Mouse (Mus musculus) regulatory T cell (primary cell): ENCODE measurements at regions not wholly inside any gene's neighbourhood (a gene's known extent, or its start where the extent isn't known, plus 50 kb on each side); places are given as distances from the start of the nearest gene placed in this dataset.
"Not testable (repeated sequence)": the region's sequence is repeated elsewhere in the genome, so short reads cannot be mapped to it uniquely, and the experiment has no call there.

Experiments used
- in situ Hi-C: fragments of 300-600 bp; cut with MboI, MseI; formaldehyde crosslinking; loops from one replicate; pipeline ENCODE4 v1.15.1; 2025; ENCODE audit warnings: high pct_unique_total_duplicates

DNA sequence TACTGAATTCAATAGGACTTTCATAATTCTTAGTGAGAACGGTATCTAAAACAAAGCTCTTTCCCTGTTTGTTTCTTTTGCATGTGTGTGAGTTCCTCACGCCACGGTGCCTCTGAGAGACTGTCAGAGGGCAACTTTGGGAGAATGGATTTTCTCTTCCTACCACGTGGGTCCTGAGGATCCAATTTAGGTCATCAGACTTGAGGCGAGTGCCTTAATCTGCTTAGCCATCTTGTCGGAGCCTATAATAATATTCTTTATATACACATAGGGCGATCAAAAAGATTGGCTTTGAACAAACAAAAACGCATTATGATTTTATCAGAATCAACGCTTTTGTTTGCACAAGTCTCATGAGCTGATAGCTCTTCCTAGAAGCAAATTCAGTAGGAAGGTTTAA, 119.6 kb downstream of the Enc1 start:
- in situ Hi-C loops = no loop called here

GRCm38 (mm10) chr13:97358781-97359305, 117.9 kb downstream of the Enc1 start:
- in situ Hi-C loops = no loop called here

GRCm38 (mm10) chr13:97358261-97358660, 117.4 kb downstream of the Enc1 start:
- in situ Hi-C loops = no loop called here

DNA sequence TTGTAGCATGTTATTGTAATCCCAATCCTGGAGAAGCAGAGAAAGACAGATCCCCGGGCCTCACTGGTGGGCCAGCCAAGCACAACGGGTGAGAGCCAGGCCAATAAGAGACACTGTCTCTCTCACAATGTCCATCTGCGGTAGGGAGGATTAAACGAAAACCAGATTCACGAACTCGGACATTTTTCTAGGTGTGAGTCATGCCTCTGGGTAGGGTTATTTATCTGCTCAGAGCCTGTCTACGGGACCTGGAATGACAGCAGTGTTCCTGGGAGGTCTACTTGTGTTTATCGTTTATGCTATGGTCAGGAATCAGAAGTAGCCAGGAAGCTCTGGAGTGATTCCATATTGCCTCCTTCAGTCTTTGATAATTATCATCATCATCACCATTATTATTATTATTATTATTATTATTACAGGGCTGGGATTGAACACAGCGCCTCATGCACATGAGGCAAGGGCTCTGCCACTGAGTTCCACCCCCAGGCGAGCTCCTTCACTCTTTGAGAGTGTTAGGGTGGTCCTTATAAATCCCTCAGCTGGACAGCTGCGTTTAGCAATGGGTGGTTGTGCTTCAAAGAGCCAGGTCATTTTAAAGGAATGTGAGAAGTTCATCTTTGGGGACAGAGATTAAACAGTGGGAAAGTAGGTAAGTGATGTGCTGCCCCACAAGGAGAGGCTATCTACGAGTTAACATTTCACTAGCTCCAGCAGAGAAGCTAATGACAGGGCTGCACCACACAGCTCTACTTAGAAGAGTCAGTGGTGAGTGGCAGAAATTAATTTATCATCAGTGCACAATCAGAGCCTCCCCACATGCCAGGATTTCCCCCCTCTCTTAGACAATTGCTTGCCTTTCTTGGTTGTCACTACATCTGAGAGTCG, 116.3 kb downstream of the Enc1 start:
- in situ Hi-C loops = no loop called here

- in situ Hi-C loops = not testable (repeated sequence)
These were observed 114.5 kb downstream of the Enc1 start for GRCm38 (mm10) chr13:97355411-97355810.

DNA sequence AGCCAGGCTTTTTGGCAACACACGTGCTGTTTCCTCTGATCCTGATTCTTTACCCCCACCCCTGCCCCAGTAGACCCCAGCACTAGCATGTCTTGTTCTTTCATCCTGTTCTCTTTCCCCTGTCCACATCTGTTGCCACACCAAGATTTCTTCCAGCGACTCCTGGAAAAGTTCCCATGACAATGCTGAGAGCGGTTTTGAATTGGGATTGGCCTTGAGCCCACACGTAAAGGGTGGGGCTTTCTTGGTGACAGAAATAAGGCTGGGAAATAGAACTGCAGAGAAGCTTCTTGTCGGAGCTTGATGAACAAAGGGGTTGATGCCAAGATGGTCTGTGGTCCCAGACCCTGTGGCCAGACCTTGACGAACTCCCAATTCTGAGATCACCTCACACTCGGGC, 106.8 kb downstream of the Enc1 start:
- in situ Hi-C loops = no loop called here

- in situ Hi-C loops = no loop called here
These were observed 100.4 kb downstream of the Enc1 start for GRCm38 (mm10) chr13:97341218-97341889.

DNA sequence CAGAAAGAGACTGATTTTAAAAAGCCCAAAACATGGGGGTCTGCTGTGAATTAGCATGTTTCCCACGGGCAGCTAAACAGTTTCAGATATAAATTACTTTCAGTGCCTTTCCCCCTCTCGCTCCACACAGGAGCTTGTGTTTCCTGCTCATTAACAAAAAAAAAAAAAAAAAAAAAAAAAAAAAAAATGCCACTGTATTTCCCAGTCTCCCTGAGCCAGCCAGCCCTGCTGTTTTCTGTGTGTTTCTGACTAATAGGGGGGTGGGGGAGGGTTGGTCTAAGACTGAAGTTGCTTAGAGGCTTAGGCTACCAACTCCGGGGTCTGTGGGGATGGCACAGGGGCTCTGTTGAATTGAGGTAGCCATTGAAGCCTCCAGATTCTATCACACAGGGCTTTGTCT, 97.0 kb downstream of the Enc1 start:
- in situ Hi-C loops = no loop called here

GRCm38 (mm10) chr13:97337296-97337731, 96.4 kb downstream of the Enc1 start:
- in situ Hi-C loops = no loop called here

GRCm38 (mm10) chr13:97333801-97334534, 93.1 kb downstream of the Enc1 start:
- in situ Hi-C loops = no loop called here

DNA sequence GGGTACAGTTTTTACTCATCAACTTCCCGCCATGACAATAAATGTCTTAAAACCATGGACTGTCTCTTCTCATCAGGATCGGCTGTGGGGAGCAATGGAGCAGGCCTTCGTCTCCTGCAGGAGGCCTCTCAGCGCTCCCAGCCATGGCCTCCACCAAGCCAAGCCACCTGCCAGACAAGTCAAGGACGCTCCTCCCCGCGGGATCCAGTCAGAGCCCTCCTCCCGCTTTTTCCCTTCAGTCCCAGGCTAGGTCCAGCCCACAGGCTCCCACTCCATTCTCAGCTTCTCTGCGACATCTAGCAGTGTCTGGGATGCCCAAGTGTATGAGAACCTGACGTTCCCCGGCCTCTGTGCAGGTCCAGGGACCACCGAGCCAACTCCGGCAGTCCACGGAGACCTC, 90.2 kb downstream of the Enc1 start:
- in situ Hi-C loops = no loop called here

DNA sequence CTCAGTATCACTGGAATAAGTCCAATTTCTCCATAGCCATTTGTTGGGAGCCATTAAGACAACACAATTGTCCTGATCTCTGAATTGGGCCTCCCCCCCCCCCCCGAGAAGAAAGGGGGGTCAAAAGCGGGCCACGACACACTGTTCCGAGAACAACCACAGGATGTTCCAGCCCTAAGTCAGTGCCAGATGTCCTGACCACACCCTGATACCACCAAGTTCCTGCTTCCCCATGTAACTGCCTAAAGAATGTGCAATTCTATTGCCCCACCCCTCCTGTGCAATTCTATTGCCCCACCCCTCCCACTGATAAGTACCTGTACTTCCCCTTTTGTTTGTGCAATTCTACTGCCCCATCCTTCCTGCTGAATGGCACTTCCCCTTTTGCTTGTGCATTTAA, 80.4 kb downstream of the Enc1 start:
- in situ Hi-C loops = not testable (repeated sequence)

DNA sequence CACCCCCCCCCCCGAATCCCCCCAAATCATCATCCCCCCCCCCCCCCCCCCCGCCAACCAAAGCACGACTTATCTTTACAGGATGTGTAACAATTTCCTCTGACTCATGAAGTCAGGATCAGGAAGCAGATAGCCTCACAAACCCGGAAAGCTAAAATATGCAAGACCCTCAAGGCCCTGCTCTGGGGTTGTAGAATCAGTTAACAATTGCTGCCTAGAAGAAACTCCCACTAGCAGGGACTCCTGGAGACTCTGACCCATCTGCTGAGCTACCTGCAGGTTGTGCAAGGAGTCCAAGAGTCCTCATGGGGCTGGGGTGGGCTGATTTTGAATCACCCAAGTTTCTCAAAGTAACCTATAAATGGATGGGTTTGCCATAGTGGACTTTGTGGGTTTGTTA, 79.9 kb downstream of the Enc1 start:
- in situ Hi-C loops = no loop called here

DNA sequence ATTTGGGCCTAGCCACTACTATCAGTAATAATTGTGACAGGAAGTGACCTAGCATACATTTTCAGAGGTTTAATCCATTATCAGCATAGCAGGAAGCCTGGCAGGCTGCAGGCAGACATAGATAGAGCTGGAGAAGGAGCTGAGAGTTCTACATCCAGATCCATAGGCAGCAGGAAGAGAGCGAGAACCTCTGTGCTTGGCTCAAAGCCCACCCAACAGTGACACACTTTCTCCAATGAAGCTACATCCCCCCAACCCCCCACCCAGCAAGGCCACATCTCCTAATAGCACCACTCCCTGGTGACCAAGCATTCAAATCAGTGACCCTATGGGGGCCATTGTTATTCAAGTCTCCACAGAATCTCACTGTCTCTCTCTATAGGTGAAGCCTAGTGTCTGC, 79.4 kb downstream of the Enc1 start:
- in situ Hi-C loops = no loop called here

DNA sequence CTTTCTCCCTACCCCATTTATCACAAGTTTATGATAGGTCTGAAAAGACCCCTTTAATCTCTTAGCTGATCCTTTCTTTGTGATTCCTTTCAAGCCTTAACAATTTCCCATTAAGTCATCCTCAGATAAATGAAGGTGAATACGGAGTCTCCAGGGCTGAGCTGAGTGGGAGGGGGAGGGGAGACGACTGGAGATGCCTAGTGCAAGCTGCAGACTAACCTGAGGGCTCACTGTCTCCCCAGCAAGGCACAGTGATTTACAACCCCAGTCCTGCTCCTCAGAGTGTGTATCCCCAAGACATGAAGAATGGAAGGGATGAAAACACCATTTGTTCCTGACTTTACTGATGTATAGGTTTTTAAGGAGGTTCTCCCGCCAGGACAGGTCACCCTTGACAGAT, 76.7 kb downstream of the Enc1 start:
- in situ Hi-C loops = no loop called here

DNA sequence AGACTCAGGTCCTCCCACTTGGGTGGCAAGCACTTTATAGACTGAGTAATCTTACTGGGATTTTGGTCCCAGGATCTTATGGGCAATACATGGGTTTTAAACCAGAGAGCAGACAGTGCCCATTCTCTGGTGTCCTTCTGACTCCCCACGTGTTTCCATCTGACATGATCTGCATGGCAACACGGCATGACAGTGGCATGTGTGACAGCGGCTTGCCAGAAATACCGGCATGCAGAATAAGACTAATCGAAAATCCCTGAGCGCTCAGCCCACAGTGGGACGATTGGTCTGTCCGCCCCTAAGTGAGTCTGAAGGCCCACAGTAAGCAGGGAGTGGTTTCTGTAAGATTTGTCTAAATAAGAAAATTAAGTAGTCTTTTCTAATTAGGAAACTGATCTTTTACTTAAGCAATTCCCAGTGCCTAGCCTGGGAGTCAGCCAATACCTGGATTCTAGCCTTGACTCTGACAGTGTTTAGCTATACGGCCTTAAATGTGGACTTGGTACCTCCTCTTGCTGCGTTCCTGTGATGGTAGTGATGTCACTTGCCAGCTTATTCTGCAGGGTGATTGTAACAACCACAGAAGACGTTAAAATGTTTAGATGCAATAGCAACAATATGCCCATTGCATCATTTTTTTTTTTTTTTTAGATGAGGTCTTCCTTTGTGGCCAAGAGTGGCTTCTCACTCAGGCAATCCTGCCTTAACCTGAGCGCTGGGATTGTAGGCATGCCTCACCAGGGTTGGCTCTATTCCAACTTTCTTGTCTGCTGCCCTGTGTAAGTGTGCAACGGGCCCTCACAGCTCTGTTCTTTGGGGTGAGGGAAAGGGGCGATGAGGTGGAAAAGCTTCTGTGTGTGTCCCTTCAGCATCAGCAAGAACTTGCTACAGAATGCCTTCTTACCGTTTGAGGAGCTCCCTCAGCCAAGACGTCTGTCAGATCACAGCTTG, 71.8 kb downstream of the Enc1 start:
- in situ Hi-C loops = no loop called here

GRCm38 (mm10) chr13:97311340-97311739, 70.4 kb downstream of the Enc1 start:
- in situ Hi-C loops = no loop called here

DNA sequence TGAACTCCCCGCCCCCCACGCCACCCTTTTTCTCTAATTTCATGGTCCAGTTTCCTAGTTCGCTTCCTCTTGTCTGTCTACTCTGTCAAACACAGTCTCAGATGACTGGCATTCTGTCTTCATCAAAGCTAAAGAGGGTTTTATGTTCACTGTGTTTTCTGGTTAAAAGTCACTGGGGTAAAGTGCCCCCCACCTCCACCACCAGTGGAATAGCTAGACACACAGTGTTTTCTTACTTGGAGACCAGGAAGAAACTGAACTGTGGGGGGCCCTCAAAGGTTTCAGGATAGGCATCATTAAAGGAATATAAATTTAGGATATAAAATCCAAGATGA, 69.9 kb downstream of the Enc1 start:
- in situ Hi-C loops = no loop called here

DNA sequence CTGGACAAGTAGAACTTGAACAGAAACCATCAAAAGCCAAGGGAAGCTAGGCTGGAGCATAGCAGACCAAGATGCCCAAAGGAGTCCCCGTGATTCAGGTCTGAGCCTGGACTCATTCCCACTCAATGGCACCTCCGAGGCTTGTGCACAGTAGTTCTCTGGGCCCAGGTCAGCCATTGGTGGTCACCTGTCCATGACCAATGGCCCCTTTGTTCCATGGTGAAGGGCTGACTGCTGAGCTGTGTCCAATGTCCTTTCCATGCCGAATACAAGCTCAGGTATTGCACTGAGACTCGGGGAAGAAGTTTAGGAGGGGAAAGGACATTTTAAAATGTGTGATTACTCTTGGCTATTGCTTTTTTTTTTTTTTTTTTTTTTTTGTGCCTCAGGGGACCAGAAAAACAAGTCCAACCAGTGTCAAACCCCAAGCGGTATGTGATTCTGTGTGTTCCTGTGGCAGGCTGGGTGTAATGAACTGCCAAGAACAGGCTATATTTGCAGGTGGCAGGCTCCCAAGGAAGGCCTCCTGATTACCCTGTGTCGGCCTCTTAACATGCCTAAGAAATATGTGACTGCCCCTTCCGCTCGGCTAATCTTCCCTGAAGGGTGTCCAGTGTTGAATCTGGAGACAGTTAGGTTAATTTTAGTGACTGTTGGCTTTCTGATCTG, 69.4 kb downstream of the Enc1 start:
- in situ Hi-C loops = no loop called here

GRCm38 (mm10) chr13:97309411-97309810, 68.5 kb downstream of the Enc1 start:
- in situ Hi-C loops = no loop called here

GRCm38 (mm10) chr13:97308431-97308830, 67.5 kb downstream of the Enc1 start:
- in situ Hi-C loops = no loop called here
